Mouse (Mus musculus) bone marrow, adult 2 months (tissue): ENCODE measurements at regions not wholly inside any gene's neighbourhood (a gene's known extent, or its start where the extent isn't known, plus 50 kb on each side); places are given as distances from the start of the nearest gene placed in this dataset.

ENCODE experiments used
- H3K27ac ChIP-seq: fragments of 200-500 bp; 2 replicates; pipeline ENCODE4 v1.5.1; 2012; ENCODE audit warnings: low read depth, mild to moderate bottlenecking, control low read depth, inconsistent platforms, low read length; ENCODE audit not compliant: control insufficient read depth, poor library complexity, insufficient read depth
- H3K4me1 ChIP-seq: fragments of 200-500 bp; 2 replicates; pipeline ENCODE4 v1.6.1; 2011; ENCODE audit warnings: low read length; ENCODE audit not compliant: control insufficient read depth, insufficient read depth
- H3K4me3 ChIP-seq: fragments of 200-500 bp; replicated peaks from 2 replicates; pipeline ENCODE3; 2011; ENCODE audit warnings: mild to moderate bottlenecking, low read depth, low read length, control low read depth; ENCODE audit not compliant: control insufficient read depth
- CTCF ChIP-seq: fragments of 200-500 bp; IDR thresholded peaks from 2 replicates; pipeline ENCODE4 v1.5.1; 2011; ENCODE audit warnings: low read length, control low read depth; ENCODE audit not compliant: control insufficient read depth, insufficient read depth
- POLR2A ChIP-seq: fragments of 200-500 bp; IDR thresholded peaks from 2 replicates; pipeline ENCODE4 v1.6.1; 2011; ENCODE audit warnings: low read depth, mild to moderate bottlenecking, control low read depth, low read length, borderline replicate concordance; ENCODE audit not compliant: control insufficient read depth
- WGBS: fragments of 180-500 bp; shearing (Covaris S2); methylation state at CpG from one replicate; pipeline ENCODE4 v1.1.7; 2018; 5-methylcytosine and 5-hydroxymethylcytosine counted together

GRCm38 (mm10) chr2:178708649-178709048 is 278.3 kb downstream of the Cdh26 start:
- Histone ChIP-seq H3K27ac (no peak overlapping the region), H3K4me3 (no peak overlapping the region), H3K4me1 (no peaks in the 10 kb centered on the region)
- 79% methylated on average over 2 of the region's 2 CpGs for WGBS
- TF ChIP-seq CTCF (no peak), POLR2A (no peak)

- no peak overlapping the region for H3K27ac ChIP-seq
- H3K4me1 ChIP-seq, result no peaks in the 10 kb centered on the region
- H3K4me3 ChIP-seq, result no peak overlapping the region
- WGBS, result 53% methylated on average over 5 of the region's 5 CpGs
- TF ChIP-seq CTCF (no peak), POLR2A (no peak)
Observed at GRCm38 (mm10) chr2:178709192-178709881, 279.0 kb downstream of the Cdh26 start.

- TF ChIP-seq POLR2A (no peak), CTCF (no peak)
- H3K4me1 ChIP-seq, result no peaks in the 10 kb centered on the region
Observed at GRCm38 (mm10) chr2:178710001-178710400, 279.7 kb downstream of the Cdh26 start.

DNA sequence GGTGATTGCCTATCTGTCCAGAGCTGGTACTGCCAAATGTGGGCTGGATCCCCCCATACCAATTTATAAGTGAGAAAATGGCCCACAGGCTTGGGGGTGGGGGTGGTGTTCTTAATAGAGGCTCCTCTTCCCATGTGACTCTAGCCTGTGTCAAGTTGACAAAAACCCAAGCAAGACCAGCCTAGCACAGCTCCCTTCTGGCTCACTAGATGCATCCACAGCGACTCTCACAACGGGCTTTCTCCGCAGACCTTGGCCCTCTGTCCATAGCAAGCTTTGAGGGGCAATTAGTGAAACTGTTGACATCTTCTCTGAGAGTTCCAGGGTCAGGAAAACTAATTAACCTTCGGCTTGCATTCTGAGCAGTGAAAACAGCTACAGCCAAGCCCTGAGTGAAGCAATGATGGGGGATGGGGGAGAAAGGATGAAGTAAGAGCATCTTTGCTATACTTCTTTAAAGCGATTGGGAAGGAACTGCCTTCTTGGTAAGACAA is 281.3 kb downstream of the Cdh26 start:
- Histone ChIP-seq H3K4me3 (no peak overlapping the region), H3K27ac (no peak overlapping the region), H3K4me1 (no peaks in the 10 kb centered on the region)
- WGBS, result 64% methylated on average over 5 of the region's 5 CpGs
- TF ChIP-seq CTCF, result no peak
- no peak for TF ChIP-seq POLR2A

More at GRCm38 (mm10) chr2:178710001-178710400, 279.7 kb downstream of the Cdh26 start:
- H3K4me3 ChIP-seq, result no peak overlapping the region
- WGBS, result 8% methylated on average over 3 of the region's 3 CpGs
- H3K27ac ChIP-seq, result no peak overlapping the region

DNA sequence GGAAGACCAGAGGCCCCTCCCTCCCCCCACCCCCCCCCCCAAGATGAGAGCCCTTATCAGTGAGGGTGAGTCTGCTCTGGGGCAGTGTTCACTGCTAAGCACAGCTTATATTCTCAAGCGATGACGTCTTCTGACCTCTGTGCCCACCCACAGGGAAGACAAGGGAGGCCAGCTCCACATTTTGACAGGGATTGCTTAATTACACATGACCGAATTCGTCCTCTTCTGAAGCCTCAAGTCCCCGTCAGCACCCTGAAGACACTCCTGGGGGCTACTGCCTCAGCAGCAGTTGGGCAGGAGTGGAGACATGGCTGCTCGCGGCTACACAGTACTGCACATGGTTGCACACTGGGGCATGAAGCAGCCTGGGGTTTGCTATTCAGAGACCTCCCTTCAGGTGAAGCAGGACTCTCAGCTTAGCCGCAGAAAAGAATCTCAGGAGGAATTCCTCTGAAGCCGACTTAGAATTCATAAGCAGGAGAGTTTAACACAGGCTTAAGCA is 282.1 kb downstream of the Cdh26 start:
- TF ChIP-seq CTCF (no peak), POLR2A (no peak)
- no peak overlapping the region for H3K4me3 ChIP-seq
- H3K4me1 ChIP-seq, result no peaks in the 10 kb centered on the region
- WGBS, result 69% methylated on average over 9 of the region's 9 CpGs
- no peak overlapping the region for H3K27ac ChIP-seq

- WGBS, result 85% methylated on average over 5 of the region's 5 CpGs
- Histone ChIP-seq H3K4me1 (no peaks in the 10 kb centered on the region), H3K27ac (no peak overlapping the region), H3K4me3 (no peak overlapping the region)
- TF ChIP-seq CTCF (no peak), POLR2A (no peak)
Observed at GRCm38 (mm10) chr2:178715500-178716245, 285.3 kb downstream of the Cdh26 start.

- Histone ChIP-seq H3K4me1 (no peaks in the 10 kb centered on the region), H3K4me3 (no peak overlapping the region), H3K27ac (no peak overlapping the region)
- WGBS, result 39% methylated on average over 5 of the region's 5 CpGs
- no peak for TF ChIP-seq POLR2A
- no peak for TF ChIP-seq CTCF
Observed at GRCm38 (mm10) chr2:178718048-178718447, 287.7 kb downstream of the Cdh26 start.

GRCm38 (mm10) chr2:178723455-178723854 is 293.1 kb downstream of the Cdh26 start:
- Histone ChIP-seq H3K4me1 (no peaks in the 10 kb centered on the region; the same call in 1 of the 2 replicates), H3K4me3 (no peak overlapping the region), H3K27ac (no peak overlapping the region)
- no peak for TF ChIP-seq CTCF
- no peak for TF ChIP-seq POLR2A
- 58% methylated on average over 3 of the region's 3 CpGs for WGBS

DNA sequence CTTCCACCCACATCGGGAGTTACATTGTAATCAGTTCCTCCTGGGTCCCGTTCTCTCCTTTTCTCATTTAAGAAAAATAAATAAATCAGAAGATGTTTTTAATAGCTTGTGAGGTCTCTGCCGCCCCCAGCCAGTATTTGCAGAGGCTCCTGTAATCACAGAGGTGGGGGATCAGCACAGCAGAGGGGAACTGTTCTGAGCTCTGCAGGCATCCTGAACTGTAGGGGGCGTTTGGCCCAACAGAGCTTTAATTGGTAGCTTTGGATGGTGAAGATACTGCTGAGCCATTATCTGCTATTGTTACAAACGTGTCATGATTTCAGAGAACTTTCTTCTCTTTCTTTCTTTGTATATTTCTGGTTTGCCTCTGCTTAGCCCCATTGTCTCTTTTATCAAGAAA is 293.9 kb downstream of the Cdh26 start:
- TF ChIP-seq CTCF (no peak), POLR2A (no peak)
- no peaks in the 10 kb centered on the region; the same call in 1 of the 2 replicates for H3K4me1 ChIP-seq
- 44% methylated on average over 5 of the region's 5 CpGs for WGBS
- no peak overlapping the region for H3K4me3 ChIP-seq
- no peak overlapping the region for H3K27ac ChIP-seq
